Mouse (Mus musculus) stomach, embryonic 14.5 days (tissue): ENCODE data around the gene Cks1b. TPM values are rescaled to one million over a fixed set of nuclear protein-coding genes. Genes with fewer than 3 reads are reported as not detected.

Experiments used
- ATAC-seq: fragments of 200-750 bp; cut with Nextera tagmentation; 2 replicates; pipeline ENCODE4 v1.8.0; 2017; ENCODE audit warnings: low read depth, moderate TSS enrichment; ENCODE audit not compliant: insufficient number of reproducible peaks, insufficient read depth, low FRiP score
- H3K27ac ChIP-seq: fragments of 300-500 bp; sonication (generic); 2 replicates; pipeline ENCODE4 v1.5.1; 2014; ENCODE audit warnings: mild to moderate bottlenecking, low read length, moderate library complexity, mixed read lengths
- H3K27me3 ChIP-seq: fragments of 300-500 bp; sonication (generic); 2 replicates; pipeline ENCODE4 v1.6.1; 2014; ENCODE audit warnings: low read length, control low read depth, mixed read lengths; ENCODE audit not compliant: control insufficient read depth, insufficient read depth
- H3K36me3 ChIP-seq: fragments of 300-500 bp; sonication (generic); 2 replicates; pipeline ENCODE4 v1.6.1; 2014; ENCODE audit warnings: mild to moderate bottlenecking, control low read depth, low read length, moderate library complexity, mixed read lengths; ENCODE audit not compliant: control insufficient read depth, insufficient read depth
- H3K4me1 ChIP-seq: fragments of 300-500 bp; sonication (generic); 2 replicates; pipeline ENCODE4 v1.6.1; 2014; ENCODE audit warnings: low read length, control low read depth, mixed read lengths; ENCODE audit not compliant: control insufficient read depth, insufficient read depth
- H3K4me2 ChIP-seq: fragments of 300-500 bp; sonication (generic); replicated peaks from 2 replicates; pipeline ENCODE4 v1.6.1; 2014; ENCODE audit warnings: low read depth, low read length, control low read depth
- H3K4me3 ChIP-seq: fragments of 300-500 bp; sonication (generic); 2 replicates; pipeline ENCODE4 v1.5.1; 2014; ENCODE audit warnings: low read depth, low read length, control low read depth
- H3K9ac ChIP-seq: fragments of 300-500 bp; sonication (generic); replicated peaks from 2 replicates; pipeline ENCODE4 v1.6.1; 2014; ENCODE audit warnings: low read depth, mild to moderate bottlenecking, control low read depth, low read length, moderate library complexity, mixed read lengths
- H3K9me3 ChIP-seq: fragments of 300-500 bp; sonication (generic); 2 replicates; pipeline ENCODE4 v1.6.1; 2016; ENCODE audit warnings: low read depth, low read length, control low read depth; ENCODE audit not compliant: control insufficient read depth
- whole genome bisulfite sequencing: fragments of 180-500 bp; shearing (Covaris S2); extraction: QIAGEN DNeasy Blood & Tissue Kit; methylation state at CpG from one replicate; pipeline ENCODE4 v1.1.7; 2014; 5-methylcytosine and 5-hydroxymethylcytosine counted together
- polyA plus RNA-seq: library from polyadenylated mRNA; unstranded; fragments of >200 nt; fragmentation: Nextera tagmentation; extraction: Ambion mirVana; gene quantifications from 2 replicates; pipeline ENCODE4 v1.2.1, GENCODE M21; 2014

Cks1b gene
- polyA plus RNA-seq, 1 experiment from 2014 or later, result 503 TPM

DNA sequence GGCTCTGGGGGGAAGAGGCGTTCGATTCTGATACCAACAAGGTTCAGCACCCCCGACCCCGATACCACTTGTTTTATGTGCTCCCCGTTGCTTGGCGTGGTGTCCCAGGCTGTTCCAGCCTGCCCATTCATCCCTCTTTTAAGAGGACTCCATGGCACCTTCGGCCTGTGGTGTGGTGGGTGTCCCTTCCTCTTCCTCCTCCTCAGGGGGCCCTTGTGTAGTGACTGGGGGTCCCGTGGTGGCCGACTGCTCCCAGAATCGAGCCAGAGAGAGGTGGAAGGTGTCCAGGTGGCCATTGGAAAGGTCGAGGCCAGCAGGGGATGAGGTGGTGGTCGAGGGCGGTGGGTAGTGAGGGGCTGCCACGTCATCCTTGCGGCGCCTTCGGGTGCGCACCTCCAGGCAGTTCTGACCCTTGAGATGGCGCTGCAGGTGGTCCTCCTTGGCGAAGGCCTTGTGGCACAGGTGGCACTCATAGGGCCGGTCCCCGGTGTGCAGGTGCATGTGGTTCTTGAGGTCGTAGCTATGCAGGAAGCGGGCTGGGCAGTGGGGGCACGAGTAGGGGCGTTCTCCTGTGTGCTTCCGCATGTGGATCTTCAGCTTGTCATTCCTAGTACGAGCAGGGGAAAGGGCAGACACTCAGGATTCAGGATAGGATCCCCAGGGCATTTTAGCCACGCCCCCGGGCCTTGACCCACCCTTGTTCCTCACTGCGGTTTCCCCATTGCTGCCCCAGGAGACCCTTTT is 38.6 kb downstream of the Cks1b start:
- H3K4me3 ChIP-seq, result no peak overlapping the region
- H3K27ac ChIP-seq, result peak overlapping the region; percentile 66; the same call in 1 of the 2 replicates
- no peak for ATAC-seq
- H3K36me3 ChIP-seq, result no peaks in the 10 kb centered on the region; the same call in 1 of the 2 replicates
- no peaks in the 10 kb centered on the region for H3K27me3 ChIP-seq
- H3K9me3 ChIP-seq, result no peaks in the 10 kb centered on the region
- H3K4me2 ChIP-seq, result no peak overlapping the region
- no peak overlapping the region for H3K9ac ChIP-seq
- WGBS, result 86% methylated on average over 31 of the region's 31 CpGs
- H3K4me1 ChIP-seq, result peaks cover 13% of the 10 kb centered on the region

DNA sequence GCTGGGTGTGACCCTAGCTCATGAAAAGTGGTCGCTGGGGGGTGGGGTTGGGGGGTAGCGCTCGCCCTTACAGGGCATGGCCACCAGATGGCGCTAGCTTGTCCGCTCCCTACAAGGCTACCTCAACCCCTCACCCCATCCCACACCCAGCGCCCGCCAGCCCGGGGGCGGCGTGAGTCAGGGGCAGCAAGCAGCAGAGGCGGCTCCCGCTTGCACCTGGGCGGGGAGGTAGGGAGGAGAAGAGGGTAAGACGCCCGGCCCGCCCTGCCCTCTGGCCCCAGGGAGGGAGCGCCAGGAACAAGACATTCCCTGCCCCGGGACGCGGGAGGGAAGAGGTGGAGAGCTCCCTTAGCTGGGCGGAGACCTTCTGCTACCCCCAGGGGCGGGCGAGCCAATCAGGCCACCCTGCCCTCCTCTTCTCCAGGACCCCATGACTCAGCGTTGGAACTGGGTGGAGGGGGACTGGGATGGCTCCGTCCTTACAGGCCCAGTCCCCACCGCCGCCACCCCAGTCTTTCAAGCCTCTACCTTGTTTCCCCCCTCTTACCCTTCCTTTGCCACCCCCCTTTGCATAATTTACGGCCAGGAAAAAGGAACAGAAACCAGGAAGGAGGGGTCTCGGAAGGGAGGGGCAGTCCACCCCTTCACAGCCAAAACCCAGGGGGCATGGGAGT is 39.7 kb downstream of the Cks1b start:
- Histone ChIP-seq H3K27me3 (no peaks in the 10 kb centered on the region), H3K4me2 (peak overlapping the region; percentile 58), H3K4me3 (peak overlapping the region; percentile 43), H3K9me3 (no peaks in the 10 kb centered on the region), H3K9ac (peak overlapping the region; percentile 33; the same call in 1 of the 2 replicates), H3K36me3 (no peaks in the 10 kb centered on the region; the same call in 1 of the 2 replicates), H3K27ac (peak overlapping the region; percentile 66; the same call in 1 of the 2 replicates), H3K4me1 (peaks cover 12% of the 10 kb centered on the region)
- ATAC-seq, result peak; percentile 90
- WGBS, result 1% methylated on average over 29 of the region's 29 CpGs

DNA sequence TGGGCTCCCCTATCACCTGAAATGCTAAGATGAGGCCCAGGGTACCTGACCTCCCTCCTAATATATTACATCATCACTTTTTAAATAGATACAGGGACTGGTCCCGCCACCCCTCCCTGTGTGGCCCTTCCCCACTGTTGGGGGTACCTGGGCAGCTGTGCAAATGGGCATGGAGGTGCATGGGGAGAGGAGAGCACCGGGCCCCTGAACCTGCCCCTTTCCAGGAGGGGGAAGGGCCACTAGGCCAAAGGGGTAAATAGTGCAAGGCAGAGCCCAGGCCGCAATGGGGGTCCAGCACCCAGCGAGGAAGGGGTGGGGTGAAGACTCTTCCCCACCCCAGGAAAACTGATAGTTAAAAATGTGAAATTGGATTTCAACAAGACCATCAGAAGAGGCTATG is 40.4 kb downstream of the Cks1b start:
- ATAC-seq, result no peak

DNA sequence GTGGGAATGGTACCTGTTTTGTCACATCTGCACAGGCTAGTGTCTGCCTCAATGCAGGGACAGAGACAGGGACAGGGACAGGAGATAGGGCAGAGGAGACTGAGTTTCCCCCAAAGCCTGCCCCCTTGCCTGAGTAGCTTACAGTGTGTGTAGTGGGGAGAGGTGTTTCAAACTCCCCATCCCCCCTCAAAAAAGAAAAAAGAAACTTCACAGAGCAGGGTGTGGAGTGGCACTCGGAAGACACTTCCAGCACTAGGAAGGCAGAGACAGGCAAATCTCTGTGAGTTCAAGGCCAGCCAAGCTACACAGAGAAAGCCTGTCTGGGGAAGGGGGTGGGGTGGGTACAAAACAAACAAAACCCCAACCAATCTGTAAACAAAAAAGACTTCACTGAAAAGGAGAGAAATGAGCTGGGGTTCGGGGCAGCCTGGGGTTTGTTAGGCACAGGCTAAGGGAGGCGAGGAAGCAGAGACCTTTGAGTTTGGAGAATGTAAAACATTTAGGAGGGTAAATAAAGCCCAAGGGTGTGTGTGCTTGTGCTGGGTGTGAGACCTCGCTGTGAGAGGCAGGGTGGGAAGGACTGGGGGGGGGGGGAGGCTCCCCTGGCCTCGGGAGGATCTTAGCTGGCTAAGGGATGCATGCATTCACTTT is 44.5 kb downstream of the Cks1b start:
- H3K27me3 ChIP-seq, result no peaks in the 10 kb centered on the region
- WGBS, result 31% methylated on average over 5 of the region's 5 CpGs
- H3K4me3 ChIP-seq, result no peak overlapping the region
- no peak overlapping the region for H3K4me2 ChIP-seq
- ATAC-seq, result no peak
- no peaks in the 10 kb centered on the region for H3K36me3 ChIP-seq
- no peak overlapping the region for H3K27ac ChIP-seq
- peaks cover 10% of the 10 kb centered on the region for H3K4me1 ChIP-seq
- H3K9me3 ChIP-seq, result no peaks in the 10 kb centered on the region
- H3K9ac ChIP-seq, result no peak overlapping the region

More for the DNA sequence above, 40.4 kb downstream of the Cks1b start:
- Histone ChIP-seq H3K36me3 (no peaks in the 10 kb centered on the region; the same call in 1 of the 2 replicates), H3K27ac (no peak overlapping the region), H3K4me3 (peak overlapping the region; percentile 43; the same call in 1 of the 2 replicates), H3K4me2 (peak overlapping the region; percentile 58), H3K27me3 (no peaks in the 10 kb centered on the region), H3K9me3 (no peaks in the 10 kb centered on the region), H3K4me1 (peaks cover 12% of the 10 kb centered on the region), H3K9ac (peak overlapping the region; percentile 33; the same call in 1 of the 2 replicates)
- 72% methylated on average over 4 of the region's 4 CpGs for WGBS

DNA sequence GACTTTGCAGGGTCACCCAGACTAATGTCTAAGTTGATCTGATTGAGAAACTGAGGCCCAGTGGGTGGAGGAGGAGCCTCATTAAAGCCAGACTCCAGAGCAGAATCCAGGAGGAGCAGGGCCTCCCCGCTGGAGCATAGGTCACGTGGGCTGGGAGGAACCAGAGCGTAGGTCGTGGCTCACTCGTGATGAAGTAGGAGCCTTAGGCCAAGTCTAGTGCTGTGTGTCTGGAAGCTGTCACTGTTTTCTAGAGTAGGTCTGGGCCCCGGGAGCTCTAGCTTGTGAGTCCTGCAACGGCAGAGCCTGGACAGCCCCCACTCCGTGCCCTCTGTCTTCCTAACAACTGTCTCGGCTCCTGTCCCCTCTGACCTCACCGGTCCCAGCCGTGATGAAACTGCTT is 50.8 kb downstream of the Cks1b start:
- Histone ChIP-seq H3K9ac (no peak overlapping the region), H3K27ac (no peak overlapping the region), H3K4me1 (0 out of 2 replicates have a peak, but pooled peaks cover 4% of the 10 kb centered on the region), H3K27me3 (no peaks in the 10 kb centered on the region), H3K9me3 (no peaks in the 10 kb centered on the region), H3K4me2 (no peak overlapping the region), H3K4me3 (no peak overlapping the region), H3K36me3 (no peaks in the 10 kb centered on the region)
- WGBS, result 59% methylated on average over 11 of the region's 11 CpGs
- ATAC-seq, result no peak

DNA sequence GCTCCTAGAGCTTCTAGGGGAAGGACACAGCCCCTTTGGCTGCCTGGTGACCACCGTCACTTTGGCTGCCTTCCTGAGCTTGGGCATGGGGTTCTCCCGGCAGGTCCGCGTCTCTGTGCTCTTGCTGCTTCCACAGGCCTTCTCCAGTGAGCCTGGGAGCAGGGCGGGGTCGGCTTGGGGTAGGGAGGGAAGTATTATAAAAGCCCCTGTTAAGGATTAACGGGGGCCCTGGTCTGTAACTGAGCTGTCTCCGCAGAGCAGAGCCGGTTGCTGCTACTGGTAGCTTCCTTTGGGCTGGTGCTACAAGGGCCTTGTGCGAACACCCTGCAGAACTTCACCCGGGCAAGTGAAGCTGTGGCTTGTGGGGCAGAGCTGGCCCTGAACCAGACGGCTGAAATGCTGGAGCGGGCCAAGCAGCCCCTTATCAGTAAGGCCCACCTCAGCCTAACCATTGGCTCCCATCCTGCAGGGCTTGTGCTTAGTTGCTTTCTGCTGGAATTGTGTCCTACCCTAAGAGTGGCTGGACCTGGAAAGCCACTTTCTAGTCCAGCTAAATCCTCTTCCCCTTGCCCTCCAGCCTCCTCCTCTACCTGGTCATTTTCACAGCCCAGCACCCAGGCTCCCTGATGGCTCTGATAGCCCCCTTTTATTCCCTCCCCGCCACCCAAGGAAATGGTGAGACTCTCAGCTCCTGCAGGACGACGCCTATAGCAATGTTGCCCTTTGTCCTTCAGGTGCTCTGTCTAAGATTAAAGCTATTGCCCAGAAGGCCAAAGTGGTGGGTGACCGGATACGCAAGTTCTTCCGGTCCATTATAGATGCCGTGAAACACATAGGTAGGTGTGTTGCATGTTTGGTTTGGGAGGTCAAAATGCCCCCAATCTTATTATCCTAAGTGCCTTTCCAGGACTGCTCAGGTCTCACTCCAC is 52.4 kb downstream of the Cks1b start:
- H3K9me3 ChIP-seq, result no peaks in the 10 kb centered on the region
- H3K9ac ChIP-seq, result 0 out of 2 replicates have a peak overlapping the region, but pooled peaks have one; percentile 33
- 63% methylated on average over 20 of the region's 20 CpGs for WGBS
- no peak overlapping the region for H3K27ac ChIP-seq
- no peak overlapping the region for H3K4me3 ChIP-seq
- no peak overlapping the region for H3K4me2 ChIP-seq
- no peak for ATAC-seq
- no peaks in the 10 kb centered on the region for H3K27me3 ChIP-seq
- H3K36me3 ChIP-seq, result no peaks in the 10 kb centered on the region
- 0 out of 2 replicates have a peak, but pooled peaks cover 4% of the 10 kb centered on the region for H3K4me1 ChIP-seq
